Mouse (Mus musculus) C2C12 (cell line): Measurements from ENCODE around the gene Gm1113.

Experiments
- CTCF ChIP-seq: IDR thresholded peaks from one replicate; pipeline ENCODE4 v1.5.1; 2011; ENCODE audit not compliant: control insufficient read depth, insufficient read depth, insufficient read length
- MAX ChIP-seq: IDR thresholded peaks from one replicate; pipeline ENCODE4 v1.6.1; 2011; ENCODE audit warnings: mild to moderate bottlenecking, control low read depth
- MYOD1 ChIP-seq: IDR thresholded peaks from one replicate; pipeline ENCODE4 v1.6.1; 2011; ENCODE audit warnings: low read depth; ENCODE audit not compliant: control insufficient read depth, insufficient read length
- MYOG ChIP-seq: IDR thresholded peaks from one replicate; pipeline ENCODE4 v1.6.1; 2011; ENCODE audit not compliant: control insufficient read depth, insufficient read length; ENCODE audit errors: extremely low read depth
- USF1 ChIP-seq: IDR thresholded peaks from one replicate; pipeline ENCODE4 v1.6.1; 2011; ENCODE audit warnings: low read depth, mild to moderate bottlenecking, control low read depth, moderate library complexity

DNA sequence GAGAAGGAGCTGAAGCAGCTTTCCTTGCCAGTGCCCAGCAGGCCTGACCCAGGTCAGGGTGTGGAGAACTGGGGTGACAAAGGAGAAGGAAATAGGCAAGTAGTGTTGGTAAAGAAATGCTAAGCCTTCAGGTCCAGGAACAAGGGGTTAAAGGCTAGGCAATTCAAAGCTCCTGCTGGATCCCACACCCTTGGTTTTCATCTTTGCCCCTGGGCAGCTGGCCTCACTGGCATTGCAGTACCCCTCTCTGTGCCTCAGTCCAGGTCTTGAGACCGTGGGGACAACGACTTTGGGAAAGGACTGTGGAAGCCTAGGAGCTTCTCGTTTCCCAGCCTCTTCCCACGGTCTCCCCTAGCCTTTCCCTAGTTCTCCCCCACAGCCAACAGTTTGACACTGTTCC, 4.2 kb downstream of the Gm1113 start:
- TF ChIP-seq CTCF (no peak), MAX (no peak), MYOG (no peak), USF1 (no peak), MYOD1 (no peak)
